14 mouse cellular contexts compared by ENCODE assay signal in the genomic region with DNA sequence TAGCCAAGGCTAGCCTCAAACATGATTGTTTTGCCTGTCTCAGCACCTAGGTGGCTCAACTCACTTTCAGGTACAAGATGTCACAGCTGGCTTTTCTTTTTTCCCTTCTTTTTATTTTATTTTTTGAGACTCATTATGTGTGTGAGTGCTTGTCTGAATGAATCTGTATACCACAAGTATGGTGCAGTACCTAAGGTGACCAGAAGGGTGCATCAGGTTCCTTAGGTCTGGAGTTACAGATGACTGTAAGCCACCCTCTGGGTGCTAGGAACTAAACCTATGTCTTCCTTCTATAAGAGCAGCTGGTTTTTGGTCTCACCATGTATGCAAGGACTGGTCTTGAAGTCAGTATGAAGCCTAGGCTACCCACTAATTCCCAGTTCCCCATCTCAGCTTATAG. TPM values are rescaled to one million over a fixed set of nuclear protein-coding genes. Genes with fewer than 3 reads are reported as not detected.
DNase-seq lines count a peak whose midpoint lies in the region; ATAC-seq and TF ChIP-seq lines count a peak whose summit lies in the region.
"Had no signal": no experiment of that assay in that cellular context is flagged by ENCODE, and none has a peak within 500 bp of the region (broad histone marks: within the 10 kb centered on the region; RNA-seq: fewer than 3 reads in every experiment).

No protein-coding gene starts in this region.

- H3K36me3 ChIP-seq in heart, postnatal 0 days (replicated peaks; ENCODE audit: control insufficient read depth, insufficient read depth, low read length): peaks cover 88% of the 10 kb centered on the region
- peaks cover 94% of the 10 kb centered on the region for H3K36me3 ChIP-seq in heart, embryonic 10.5 days

- H3K4me2 ChIP-seq in heart, postnatal 0 days (ENCODE audit: low read depth, low read length): no peak overlapping the region
- H3K4me2 ChIP-seq: forebrain, embryonic 13.5 days; hindbrain, embryonic 15.5 days; midbrain, embryonic 15.5 days had no signal

- no peaks in the 10 kb centered on the region for H3K27me3 ChIP-seq in heart, postnatal 0 days (ENCODE audit: control insufficient read depth, insufficient read depth, low read length)
- no peaks in the 10 kb centered on the region for H3K27me3 ChIP-seq in heart, embryonic 10.5 days (ENCODE audit: insufficient read depth, poor library complexity, severe bottlenecking)
- H3K27me3 ChIP-seq: forebrain, embryonic 13.5 days; hindbrain, embryonic 15.5 days; midbrain, embryonic 15.5 days had no signal

- H3K9ac ChIP-seq in heart, postnatal 0 days (replicated peaks; ENCODE audit: low read depth, low read length): no peak overlapping the region
- H3K9ac ChIP-seq: forebrain, embryonic 13.5 days; hindbrain, embryonic 15.5 days; midbrain, embryonic 15.5 days had no signal

- H3K9me3 ChIP-seq in heart, postnatal 0 days (replicated peaks; ENCODE audit: control insufficient read depth, low read length): no peaks in the 10 kb centered on the region
- 0 out of 2 replicates have a peak, but pooled peaks cover 3% of the 10 kb centered on the region for H3K9me3 ChIP-seq in heart, embryonic 10.5 days
- H3K9me3 ChIP-seq: forebrain, embryonic 13.5 days; hindbrain, embryonic 15.5 days; midbrain, embryonic 15.5 days had no signal

- TF ChIP-seq CTCF in heart, postnatal 0 days (IDR thresholded peaks at IDR 0.05; ENCODE audit: low read depth): peak; percentile 19; the same call in 1 of the 2 replicates

- no peak overlapping the region for H3K27ac ChIP-seq in heart, postnatal 0 days (ENCODE audit: low read depth)
- no peak overlapping the region for H3K27ac ChIP-seq in heart, embryonic 10.5 days
- H3K27ac ChIP-seq: forebrain, embryonic 13.5 days; hindbrain, embryonic 15.5 days; midbrain, embryonic 15.5 days had no signal

- H3K4me3 ChIP-seq in heart, postnatal 0 days (ENCODE audit: low read depth, low read length): no peak overlapping the region
- H3K4me3 ChIP-seq in heart, embryonic 10.5 days: no peak overlapping the region
- H3K4me3 ChIP-seq: forebrain, embryonic 13.5 days; hindbrain, embryonic 15.5 days; midbrain, embryonic 15.5 days had no signal

- no peak for ATAC-seq in heart, postnatal 0 days (ENCODE audit: insufficient read depth, low read depth)
- ATAC-seq in erythroid progenitor cell, adult 5-6 weeks (replicated peaks; ENCODE audit: low FRiP score, poor library complexity, severe bottlenecking): peak; percentile 72
- ATAC-seq: forebrain, embryonic 13.5 days; midbrain, embryonic 15.5 days had no signal

- TF ChIP-seq EP300 in heart, postnatal 0 days (IDR thresholded peaks at IDR 0.05; ENCODE audit: low read depth): no peak

- no peaks in the 10 kb centered on the region for H3K4me1 ChIP-seq in heart, postnatal 0 days (ENCODE audit: control insufficient read depth, insufficient read depth)
- no peaks in the 10 kb centered on the region for H3K4me1 ChIP-seq in heart, embryonic 10.5 days
- H3K4me1 ChIP-seq: forebrain, embryonic 13.5 days had no signal

- DNase-seq in heart, postnatal 0 days (ENCODE audit: low spot score): no peak
- no peak for DNase-seq in heart, embryonic 10.5 days (ENCODE audit: low spot score)
- peak; percentile 40 for DNase-seq in thymus, postnatal 0 days (ENCODE audit: low spot score)
- DNase-seq in thymus, postnatal 10 days (ENCODE audit: low spot score in 2 of 2): no peak
- no peak for DNase-seq in right cerebral cortex, adult 18-20 months
- DNase-seq in adrenal gland, postnatal 10 days: no peak
- no peak for DNase-seq in T-cell, adult 2 months (ENCODE audit: low spot score)

RNA-seq across cellular contexts. Expression of a gene that starts 19.8 kb away (rescaled TPM):
- total RNA-seq in heart, postnatal 0 days (2014; rRNA removed; ENCODE audit: low replicate concordance): 59.2 and 124 TPM in 2 replicates
- polyA plus RNA-seq in heart, postnatal 0 days (2015; fragmentation: Nextera tagmentation; extraction: Ambion mirVana): 34.5 and 36.8 TPM in 2 replicates
- polyA plus RNA-seq in heart, embryonic 10.5 days (2016; fragmentation: Nextera tagmentation; extraction: Ambion mirVana): 138 TPM in 2 replicates
- polyA plus RNA-seq in thymus, postnatal 0 days (2015; fragmentation: Nextera tagmentation; extraction: Ambion mirVana): 121 and 132 TPM in 2 replicates
- total RNA-seq in erythroid progenitor cell, adult 5-6 weeks (2015; ENCODE audit: low replicate concordance): 248 and 272 TPM in 2 replicates
- 292 and 327 TPM in 2 replicates for total RNA-seq in erythroid progenitor cell, adult 5-6 weeks (2017; ENCODE audit: low replicate concordance)
- total RNA-seq in adrenal gland, postnatal 10 days (2021): 10 to 100 TPM; 32.1 TPM

RNA-seq across cellular contexts. Expression of a gene that starts 30.4 kb away (rescaled TPM):
- not detected in 2 replicates for total RNA-seq in heart, postnatal 0 days (2014; rRNA removed; ENCODE audit: low replicate concordance)
- polyA plus RNA-seq in heart, postnatal 0 days (2015; fragmentation: Nextera tagmentation; extraction: Ambion mirVana): not detected in 2 replicates
- polyA plus RNA-seq in heart, embryonic 10.5 days (2016; fragmentation: Nextera tagmentation; extraction: Ambion mirVana): 0.06 TPM in 1 of 2 replicates, not detected in the other
- polyA plus RNA-seq in thymus, postnatal 0 days (2015; fragmentation: Nextera tagmentation; extraction: Ambion mirVana): 0.15 TPM in 1 of 2 replicates, not detected in the other
- total RNA-seq in erythroid progenitor cell, adult 5-6 weeks (2015; ENCODE audit: low replicate concordance): not detected in 2 replicates
- total RNA-seq in erythroid progenitor cell, adult 5-6 weeks (2017; ENCODE audit: low replicate concordance): not detected in 2 replicates
- total RNA-seq in adrenal gland, postnatal 10 days (2021): not detected
- total RNA-seq: layer of hippocampus, postnatal 10 days; liver, adult 2 months had no signal
- polyA plus RNA-seq: forebrain, embryonic 13.5 days; liver, adult 2 months had no signal

RNA-seq across cellular contexts. Expression of a gene that starts 38.5 kb away (rescaled TPM):
- total RNA-seq in heart, postnatal 0 days (2014; rRNA removed; ENCODE audit: low replicate concordance): 0.11 and 0.93 TPM in 2 replicates
- 1.1 and 1.3 TPM in 2 replicates for polyA plus RNA-seq in heart, postnatal 0 days (2015; fragmentation: Nextera tagmentation; extraction: Ambion mirVana)
- 3.2 and 5.2 TPM in 2 replicates for polyA plus RNA-seq in heart, embryonic 10.5 days (2016; fragmentation: Nextera tagmentation; extraction: Ambion mirVana)
- polyA plus RNA-seq in thymus, postnatal 0 days (2015; fragmentation: Nextera tagmentation; extraction: Ambion mirVana): 0.94 and 1.1 TPM in 2 replicates
- not detected in 2 replicates for total RNA-seq in erythroid progenitor cell, adult 5-6 weeks (2015; ENCODE audit: low replicate concordance)
- total RNA-seq in erythroid progenitor cell, adult 5-6 weeks (2017; ENCODE audit: low replicate concordance): not detected in 2 replicates
- 1 to 10 TPM in 1 of 2 experiments, under 1 TPM in 1; 0.75 to 1.5 TPM for total RNA-seq in adrenal gland, postnatal 10 days (2021)
- total RNA-seq: liver, adult 2 months had no signal

RNA-seq across cellular contexts. Expression of a gene that starts 41.0 kb away (rescaled TPM):
- total RNA-seq in heart, postnatal 0 days (2014; rRNA removed; ENCODE audit: low replicate concordance): not detected in 2 replicates
- polyA plus RNA-seq in heart, postnatal 0 days (2015; fragmentation: Nextera tagmentation; extraction: Ambion mirVana): 0.25 and 0.40 TPM in 2 replicates
- 3.5 and 5.3 TPM in 2 replicates for polyA plus RNA-seq in heart, embryonic 10.5 days (2016; fragmentation: Nextera tagmentation; extraction: Ambion mirVana)
- 3.6 and 5.2 TPM in 2 replicates for polyA plus RNA-seq in thymus, postnatal 0 days (2015; fragmentation: Nextera tagmentation; extraction: Ambion mirVana)
- not detected in 2 replicates for total RNA-seq in erythroid progenitor cell, adult 5-6 weeks (2015; ENCODE audit: low replicate concordance)
- not detected in 2 replicates for total RNA-seq in erythroid progenitor cell, adult 5-6 weeks (2017; ENCODE audit: low replicate concordance)
- total RNA-seq in adrenal gland, postnatal 10 days (2021): 1 to 10 TPM in 1 of 2 experiments, under 1 TPM in 1; 0.61 to 1.6 TPM
- polyA plus RNA-seq: liver, adult 2 months had no signal

RNA-seq across cellular contexts. Expression of a gene that starts 52.8 kb away (rescaled TPM):
- not detected in 2 replicates for total RNA-seq in heart, postnatal 0 days (2014; rRNA removed; ENCODE audit: low replicate concordance)
- not detected in 2 replicates for polyA plus RNA-seq in heart, postnatal 0 days (2015; fragmentation: Nextera tagmentation; extraction: Ambion mirVana)
- 0.15 TPM in 1 of 2 replicates, not detected in the other for polyA plus RNA-seq in heart, embryonic 10.5 days (2016; fragmentation: Nextera tagmentation; extraction: Ambion mirVana)
- not detected in 2 replicates for polyA plus RNA-seq in thymus, postnatal 0 days (2015; fragmentation: Nextera tagmentation; extraction: Ambion mirVana)
- not detected in 2 replicates for total RNA-seq in erythroid progenitor cell, adult 5-6 weeks (2015; ENCODE audit: low replicate concordance)
- not detected in 2 replicates for total RNA-seq in erythroid progenitor cell, adult 5-6 weeks (2017; ENCODE audit: low replicate concordance)
- total RNA-seq in adrenal gland, postnatal 10 days (2021): 1 to 10 TPM in 1 of 2 experiments, under 1 TPM in 1; 0.33 to 1.4 TPM
- total RNA-seq: heart, adult 8-10 months; layer of hippocampus, postnatal 10 days; liver, adult 2 months had no signal
- polyA plus RNA-seq: forebrain, embryonic 13.5 days; hindbrain, embryonic 15.5 days; liver, adult 2 months; midbrain, embryonic 15.5 days had no signal
